Mouse (Mus musculus): ENCODE results near the gene Il9r. TPM values are rescaled to one million over a fixed set of nuclear protein-coding genes. Genes with fewer than 3 reads are reported as not detected.

Gene Il9r
- polyA plus RNA-seq, 1 experiment from 2014 or later, result 0.02 TPM

DNA sequence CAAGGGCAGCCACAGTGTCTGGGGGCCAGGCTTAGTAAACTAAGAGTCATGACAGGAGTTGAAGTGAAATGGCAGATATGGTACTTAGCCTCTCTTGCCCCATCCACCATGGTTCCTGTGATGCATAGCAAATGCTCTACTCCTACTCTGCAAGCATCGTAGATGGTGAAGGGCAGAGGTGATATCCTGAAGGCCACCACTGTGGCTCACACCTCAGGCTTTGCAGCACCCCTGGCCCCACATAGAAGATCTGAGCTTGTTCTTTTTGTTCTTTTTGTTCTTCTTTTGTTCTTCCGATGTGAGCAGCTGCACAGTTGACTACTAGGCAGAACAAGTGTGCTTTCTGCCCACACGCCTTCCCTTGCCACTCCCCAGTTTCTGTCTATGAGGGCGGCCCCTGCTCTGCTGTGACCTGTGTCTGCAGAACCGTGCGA is 60.5 kb downstream of the Il9r start:
- Histone ChIP-seq H3K4me3 (ENCODE audit: low read length) (no peak overlapping the region), H3K4me2 (ENCODE audit: low read depth, low read length) (no peak overlapping the region), H3K9ac (ENCODE audit: low read depth, low read length) (no peak overlapping the region), H3K9me3 (ENCODE audit: control insufficient read depth, low read length) (no peaks in the 10 kb centered on the region), H3K36me3 (ENCODE audit: control insufficient read depth, insufficient read depth, low read length) (no peaks in the 10 kb centered on the region), H3K27ac (ENCODE audit: low read length) (no peak overlapping the region), H3K27me3 (replicated peaks; ENCODE audit: control insufficient read depth, insufficient read depth, low read length) (no peaks in the 10 kb centered on the region), H3K4me1 (ENCODE audit: control insufficient read depth, insufficient read depth, low read length) (no peaks in the 10 kb centered on the region)
- no peak for ATAC-seq
- 75% methylated on average over 6 of the region's 6 CpGs for WGBS

DNA sequence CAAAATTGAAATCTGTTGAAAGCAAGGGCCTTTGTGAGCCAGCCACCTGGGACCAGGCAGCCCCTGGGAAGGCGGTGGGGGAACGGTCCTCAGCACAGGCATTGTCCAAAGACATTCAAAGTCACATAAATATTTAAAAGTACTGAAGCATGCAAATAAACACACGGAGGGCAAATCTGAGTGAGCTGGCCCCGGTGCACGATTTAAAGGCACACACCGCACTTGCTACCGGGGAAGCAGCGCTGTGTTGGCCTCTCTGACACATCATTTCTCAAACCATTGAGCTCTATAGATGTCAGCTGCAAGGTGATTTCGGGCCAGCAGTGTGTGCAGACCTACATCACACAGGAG is 61.5 kb downstream of the Il9r start:
- no peaks in the 10 kb centered on the region for H3K4me1 ChIP-seq (ENCODE audit: control insufficient read depth, insufficient read depth, low read length)
- no peaks in the 10 kb centered on the region for H3K36me3 ChIP-seq (ENCODE audit: control insufficient read depth, insufficient read depth, low read length)
- no peak overlapping the region for H3K4me3 ChIP-seq (ENCODE audit: low read length)
- 24% methylated on average over 9 of the region's 9 CpGs for WGBS
- H3K27me3 ChIP-seq (replicated peaks; ENCODE audit: control insufficient read depth, insufficient read depth, low read length), result no peaks in the 10 kb centered on the region
- no peak overlapping the region for H3K9ac ChIP-seq (ENCODE audit: low read depth, low read length)
- H3K4me2 ChIP-seq (ENCODE audit: low read depth, low read length), result 0 out of 2 replicates have a peak overlapping the region, but pooled peaks have one; percentile 21
- no peaks in the 10 kb centered on the region for H3K9me3 ChIP-seq (ENCODE audit: control insufficient read depth, low read length)
- ATAC-seq, result peak; percentile 36; the same call in 1 of the 2 replicates
- no peak overlapping the region for H3K27ac ChIP-seq (ENCODE audit: low read length)

DNA sequence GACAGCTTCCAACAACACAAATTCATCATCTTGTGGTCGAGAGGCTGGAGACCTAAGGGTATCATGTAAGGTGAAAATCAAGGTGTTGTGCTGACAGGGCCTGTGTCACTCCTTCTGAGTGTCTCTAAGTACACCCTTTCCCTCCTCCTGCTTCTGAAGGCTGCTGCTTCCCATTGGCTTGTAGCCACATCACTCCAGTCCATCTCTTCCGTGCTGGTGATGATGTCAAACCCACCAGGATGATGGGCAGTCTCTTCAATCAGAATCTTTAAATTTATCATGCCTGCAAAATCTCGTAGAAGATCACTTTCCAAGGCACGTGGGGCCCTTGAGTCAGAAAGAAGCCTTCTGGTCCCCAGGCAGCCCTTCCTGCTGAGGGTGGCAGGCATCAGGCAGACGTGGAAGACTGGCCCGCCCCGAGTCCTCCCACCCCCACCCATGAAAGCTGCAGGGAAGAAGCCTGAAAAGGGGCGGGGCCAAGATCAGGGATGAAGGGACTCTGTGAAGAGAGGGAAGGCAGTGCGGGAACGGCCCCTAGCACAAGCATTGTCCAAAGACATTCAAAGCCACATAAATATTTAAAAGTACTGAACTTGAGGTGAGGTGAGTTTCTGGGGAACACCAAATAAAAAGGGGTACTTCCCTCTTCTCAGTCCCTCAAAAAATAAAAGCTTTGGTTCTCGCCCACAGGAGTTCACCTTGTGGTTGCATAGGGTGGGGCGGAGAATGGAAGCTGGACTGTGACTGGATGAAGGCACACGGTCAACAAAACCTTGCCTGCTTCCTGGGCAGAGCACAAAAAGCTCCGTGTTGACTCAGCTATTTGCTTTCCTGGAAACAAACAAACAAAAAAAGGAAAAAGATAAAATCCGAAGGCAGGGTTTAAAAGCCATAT is 62.1 kb downstream of the Il9r start:
- H3K27me3 ChIP-seq (replicated peaks; ENCODE audit: control insufficient read depth, insufficient read depth, low read length), result no peaks in the 10 kb centered on the region
- H3K9me3 ChIP-seq (ENCODE audit: control insufficient read depth, low read length), result no peaks in the 10 kb centered on the region
- H3K27ac ChIP-seq (ENCODE audit: low read length), result no peak overlapping the region
- H3K4me1 ChIP-seq (ENCODE audit: control insufficient read depth, insufficient read depth, low read length), result no peaks in the 10 kb centered on the region
- H3K4me3 ChIP-seq (ENCODE audit: low read length), result no peak overlapping the region
- H3K36me3 ChIP-seq (ENCODE audit: control insufficient read depth, insufficient read depth, low read length), result no peaks in the 10 kb centered on the region
- H3K9ac ChIP-seq (ENCODE audit: low read depth, low read length), result no peak overlapping the region
- ATAC-seq, result peak; percentile 65; the same call in 1 of the 2 replicates
- WGBS, result 19% methylated on average over 15 of the region's 15 CpGs
- H3K4me2 ChIP-seq (ENCODE audit: low read depth, low read length), result 0 out of 2 replicates have a peak overlapping the region, but pooled peaks have one; percentile 21

Other genes with a start within 250 kb of the Il9r start
- not detected in 2 replicates for gene 4930524B15Rik, start 234.7 kb downstream of the Il9r start, polyA plus RNA-seq (2015; fragmentation: Nextera tagmentation; extraction: Ambion mirVana)
- 9.3 and 9.9 TPM in 2 replicates for gene Nsg2, start 199.8 kb downstream of the Il9r start, polyA plus RNA-seq (2015; fragmentation: Nextera tagmentation; extraction: Ambion mirVana)
- gene Snrnp25, start 5.1 kb upstream of the Il9r start, polyA plus RNA-seq (2015; fragmentation: Nextera tagmentation; extraction: Ambion mirVana), result 40.7 and 45.6 TPM in 2 replicates
- gene Rhbdf1, start 22.0 kb upstream of the Il9r start, polyA plus RNA-seq (2015; fragmentation: Nextera tagmentation; extraction: Ambion mirVana), result 50.3 and 51.5 TPM in 2 replicates
- gene Mpg, start 26.2 kb upstream of the Il9r start, polyA plus RNA-seq (2015; fragmentation: Nextera tagmentation; extraction: Ambion mirVana), result 32.6 and 33.8 TPM in 2 replicates
- 28.3 and 34.6 TPM in 2 replicates for gene Nprl3, start 67.4 kb upstream of the Il9r start, polyA plus RNA-seq (2015; fragmentation: Nextera tagmentation; extraction: Ambion mirVana)
- 11.6 and 16.4 TPM in 2 replicates for gene Hba-x, start 76.1 kb upstream of the Il9r start, polyA plus RNA-seq (2015; fragmentation: Nextera tagmentation; extraction: Ambion mirVana)
- 3,658 and 4,448 TPM in 2 replicates for gene Hba-a1, start 83.2 kb upstream of the Il9r start, polyA plus RNA-seq (2015; fragmentation: Nextera tagmentation; extraction: Ambion mirVana)
- gene Hbq1b, start 86.7 kb upstream of the Il9r start, polyA plus RNA-seq (2015; fragmentation: Nextera tagmentation; extraction: Ambion mirVana), result 2.1 and 3.0 TPM in 2 replicates
- gene Hba-a2, start 96.2 kb upstream of the Il9r start, polyA plus RNA-seq (2015; fragmentation: Nextera tagmentation; extraction: Ambion mirVana), result 9,012 and 11,055 TPM in 2 replicates
- gene Hbq1a, start 99.8 kb upstream of the Il9r start, polyA plus RNA-seq (2015; fragmentation: Nextera tagmentation; extraction: Ambion mirVana), result 0.54 and 0.55 TPM in 2 replicates
- 9.6 and 10.0 TPM in 2 replicates for gene Sh3pxd2b, start 147.5 kb upstream of the Il9r start, polyA plus RNA-seq (2015; fragmentation: Nextera tagmentation; extraction: Ambion mirVana)